Mouse (Mus musculus): ENCODE results near the gene Fam57a. TPM values are rescaled to one million over a fixed set of nuclear protein-coding genes. Genes with fewer than 3 reads are reported as not detected.
A peak's percentile ranks its signal among the peaks of the same experiment; 100 is the strongest.
"Not testable (repeated sequence)": the region's sequence is repeated elsewhere in the genome, so short reads cannot be mapped to it uniquely, and the experiment has no call there.

The Fam57a gene
- polyA plus RNA-seq, 1 experiment from 2014 or later: 24.0 TPM

DNA sequence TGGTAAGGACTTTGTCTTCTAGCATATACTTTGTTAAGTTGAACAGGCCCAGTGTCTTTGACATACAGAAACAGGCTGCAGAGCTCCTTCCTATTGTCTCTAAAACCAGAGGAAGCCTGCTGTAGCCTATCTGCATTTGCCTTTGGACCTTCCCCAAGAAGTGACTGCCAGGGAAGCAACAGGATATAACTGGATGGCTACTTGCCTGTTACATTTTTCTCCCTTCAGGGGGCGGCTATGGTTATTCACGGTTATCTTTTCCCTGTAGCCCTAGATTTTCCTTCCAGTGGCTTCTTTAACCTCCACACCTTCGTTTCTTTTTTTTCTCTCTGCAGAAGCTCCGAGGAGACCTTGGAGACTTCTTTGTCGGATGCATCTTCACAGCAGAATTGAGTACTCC, 27.3 kb downstream of the Fam57a start:
- Histone ChIP-seq H3K9me3 (replicated peaks; ENCODE audit: control insufficient read depth, low read length) (no peaks in the 10 kb centered on the region), H3K4me1 (ENCODE audit: control insufficient read depth, insufficient read depth, low read length) (peaks cover 4% of the 10 kb centered on the region; the same call in 1 of the 2 replicates), H3K4me2 (ENCODE audit: low read depth, low read length) (no peak overlapping the region), H3K27me3 (ENCODE audit: control insufficient read depth, insufficient read depth, low read length) (no peaks in the 10 kb centered on the region), H3K27ac (ENCODE audit: low read length) (no peak overlapping the region), H3K36me3 (ENCODE audit: control insufficient read depth, insufficient read depth) (peaks cover 24% of the 10 kb centered on the region), H3K4me3 (ENCODE audit: low read length) (no peak overlapping the region), H3K9ac (ENCODE audit: low read length) (no peak overlapping the region)
- ATAC-seq (replicated peaks; ENCODE audit: extremely low read depth, insufficient read depth, low FRiP score): no peak
- WGBS: 74% methylated on average over 5 of the region's 5 CpGs

- ATAC-seq (replicated peaks; ENCODE audit: extremely low read depth, insufficient read depth, low FRiP score): no peak
- H3K27me3 ChIP-seq (ENCODE audit: control insufficient read depth, insufficient read depth, low read length): no peaks in the 10 kb centered on the region
- H3K4me2 ChIP-seq (ENCODE audit: low read depth, low read length): no peak overlapping the region
- WGBS: 71% methylated on average over 13 of the region's 13 CpGs
- no peaks in the 10 kb centered on the region for H3K4me1 ChIP-seq (ENCODE audit: control insufficient read depth, insufficient read depth, low read length)
- no peak overlapping the region for H3K27ac ChIP-seq (ENCODE audit: low read length)
- peaks cover 28% of the 10 kb centered on the region for H3K36me3 ChIP-seq (ENCODE audit: control insufficient read depth, insufficient read depth)
- H3K9me3 ChIP-seq (replicated peaks; ENCODE audit: control insufficient read depth, low read length): no peaks in the 10 kb centered on the region
- H3K9ac ChIP-seq (ENCODE audit: low read length): no peak overlapping the region
- no peak overlapping the region for H3K4me3 ChIP-seq (ENCODE audit: low read length)
These were observed 30.9 kb downstream of the Fam57a start for GRCm38 (mm10) chr11:76210228-76210985.

GRCm38 (mm10) chr11:76211595-76211994, 32.1 kb downstream of the Fam57a start:
- WGBS: 77% methylated on average over 5 of the region's 6 CpGs
- not testable (repeated sequence) for H3K9ac ChIP-seq (ENCODE audit: low read length); ATAC-seq (replicated peaks; ENCODE audit: extremely low read depth, insufficient read depth, low FRiP score); H3K4me3 ChIP-seq (ENCODE audit: low read length); H3K9me3 ChIP-seq (replicated peaks; ENCODE audit: control insufficient read depth, low read length); H3K27me3 ChIP-seq (ENCODE audit: control insufficient read depth, insufficient read depth, low read length); H3K27ac ChIP-seq (ENCODE audit: low read length); H3K4me1 ChIP-seq (ENCODE audit: control insufficient read depth, insufficient read depth, low read length); H3K4me2 ChIP-seq (ENCODE audit: low read depth, low read length)
- H3K36me3 ChIP-seq (ENCODE audit: control insufficient read depth, insufficient read depth): peaks cover 28% of the 10 kb centered on the region

DNA sequence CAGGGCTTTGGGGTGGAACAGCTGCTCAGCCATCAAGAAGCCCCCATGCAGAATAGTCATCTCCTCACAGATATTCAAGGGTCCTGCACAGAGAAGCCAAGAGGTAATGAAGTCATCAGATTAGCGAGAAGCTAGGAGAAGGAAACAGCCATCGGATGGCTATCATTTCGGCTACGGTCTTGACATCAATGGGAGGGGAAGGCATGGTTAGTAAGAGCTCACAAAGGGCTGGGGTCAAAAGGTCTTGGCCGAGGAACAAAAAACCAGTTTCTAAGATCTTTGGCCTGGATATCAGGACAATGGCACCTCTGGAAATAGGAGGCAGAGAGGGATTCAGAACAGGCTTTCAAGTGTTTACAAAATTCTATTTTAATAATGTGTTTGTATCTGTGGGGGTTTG, 34.4 kb downstream of the Fam57a start:
- H3K4me3 ChIP-seq (ENCODE audit: low read length): no peak overlapping the region
- peaks cover 17% of the 10 kb centered on the region for H3K36me3 ChIP-seq (ENCODE audit: control insufficient read depth, insufficient read depth)
- H3K4me1 ChIP-seq (ENCODE audit: control insufficient read depth, insufficient read depth, low read length): peaks cover 4% of the 10 kb centered on the region
- no peak overlapping the region for H3K27ac ChIP-seq (ENCODE audit: low read length)
- no peak for ATAC-seq (replicated peaks; ENCODE audit: extremely low read depth, insufficient read depth, low FRiP score)
- H3K27me3 ChIP-seq (ENCODE audit: control insufficient read depth, insufficient read depth, low read length): no peaks in the 10 kb centered on the region
- WGBS: 89% methylated on average over 5 of the region's 5 CpGs
- H3K4me2 ChIP-seq (ENCODE audit: low read depth, low read length): no peak overlapping the region
- H3K9ac ChIP-seq (ENCODE audit: low read length): no peak overlapping the region
- no peaks in the 10 kb centered on the region for H3K9me3 ChIP-seq (replicated peaks; ENCODE audit: control insufficient read depth, low read length)

GRCm38 (mm10) chr11:76215011-76215410, 35.5 kb downstream of the Fam57a start:
- Histone ChIP-seq H3K4me1 (ENCODE audit: control insufficient read depth, insufficient read depth, low read length) (peaks cover 4% of the 10 kb centered on the region), H3K9me3 (replicated peaks; ENCODE audit: control insufficient read depth, low read length) (no peaks in the 10 kb centered on the region), H3K4me3 (ENCODE audit: low read length) (no peak overlapping the region), H3K9ac (ENCODE audit: low read length) (no peak overlapping the region), H3K27ac (ENCODE audit: low read length) (no peak overlapping the region), H3K36me3 (ENCODE audit: control insufficient read depth, insufficient read depth) (peaks cover 10% of the 10 kb centered on the region), H3K4me2 (ENCODE audit: low read depth, low read length) (no peak overlapping the region), H3K27me3 (ENCODE audit: control insufficient read depth, insufficient read depth, low read length) (no peaks in the 10 kb centered on the region)
- ATAC-seq (replicated peaks; ENCODE audit: extremely low read depth, insufficient read depth, low FRiP score): no peak
- 92% methylated on average over 2 of the region's 2 CpGs for WGBS

- Histone ChIP-seq H3K4me2 (ENCODE audit: low read depth, low read length) (peak overlapping the region; percentile 84), H3K36me3 (ENCODE audit: control insufficient read depth, insufficient read depth) (peaks cover 13% of the 10 kb centered on the region), H3K4me3 (ENCODE audit: low read length) (peak overlapping the region; percentile 77), H3K27me3 (ENCODE audit: control insufficient read depth, insufficient read depth, low read length) (no peaks in the 10 kb centered on the region), H3K27ac (ENCODE audit: low read length) (peak overlapping the region; percentile 87; the same call in 1 of the 2 replicates), H3K9me3 (replicated peaks; ENCODE audit: control insufficient read depth, low read length) (no peaks in the 10 kb centered on the region), H3K4me1 (ENCODE audit: control insufficient read depth, insufficient read depth, low read length) (peaks cover 4% of the 10 kb centered on the region), H3K9ac (ENCODE audit: low read length) (no peak overlapping the region; the same call in 1 of the 2 replicates)
- ATAC-seq (replicated peaks; ENCODE audit: extremely low read depth, insufficient read depth, low FRiP score): no peak
- WGBS: 96% methylated on average over 5 of the region's 5 CpGs
These were observed 36.6 kb downstream of the Fam57a start for GRCm38 (mm10) chr11:76216049-76216540.

GRCm38 (mm10) chr11:76216681-76217389, 37.4 kb downstream of the Fam57a start:
- no peaks in the 10 kb centered on the region for H3K27me3 ChIP-seq (ENCODE audit: control insufficient read depth, insufficient read depth, low read length)
- WGBS: 2% methylated on average over 33 of the region's 33 CpGs
- peak; percentile 12 for ATAC-seq (replicated peaks; ENCODE audit: extremely low read depth, insufficient read depth, low FRiP score)
- H3K36me3 ChIP-seq (ENCODE audit: control insufficient read depth, insufficient read depth): peaks cover 12% of the 10 kb centered on the region
- no peaks in the 10 kb centered on the region for H3K9me3 ChIP-seq (replicated peaks; ENCODE audit: control insufficient read depth, low read length)
- peak overlapping the region; percentile 87 for H3K9ac ChIP-seq (ENCODE audit: low read length)
- H3K4me1 ChIP-seq (ENCODE audit: control insufficient read depth, insufficient read depth, low read length): peaks cover 4% of the 10 kb centered on the region
- H3K27ac ChIP-seq (ENCODE audit: low read length): peak overlapping the region; percentile 87
- H3K4me2 ChIP-seq (ENCODE audit: low read depth, low read length): peak overlapping the region; percentile 84
- peak overlapping the region; percentile 77 for H3K4me3 ChIP-seq (ENCODE audit: low read length)

- Histone ChIP-seq H3K9ac (ENCODE audit: low read length) (peak within 1 kb of the TSS; percentile 87), H3K4me2 (ENCODE audit: low read depth, low read length) (peak within 1 kb of the TSS; percentile 84), H3K4me3 (ENCODE audit: low read length) (peak within 1 kb of the TSS; percentile 77), H3K27ac (ENCODE audit: low read length) (peak within 1 kb of the TSS; percentile 87), H3K36me3 (ENCODE audit: control insufficient read depth, insufficient read depth) (peaks cover 12% of the 10 kb centered on the region), H3K4me1 (ENCODE audit: control insufficient read depth, insufficient read depth, low read length) (peaks cover 4% of the 10 kb centered on the region), H3K27me3 (ENCODE audit: control insufficient read depth, insufficient read depth, low read length) (no peaks in the 10 kb centered on the region), H3K9me3 (replicated peaks; ENCODE audit: control insufficient read depth, low read length) (no peaks in the 10 kb centered on the region)
- ATAC-seq (replicated peaks; ENCODE audit: extremely low read depth, insufficient read depth, low FRiP score): peak; percentile 96
- WGBS: under 1% methylated on average over 35 of the region's 35 CpGs
These were observed 37.9 kb downstream of the Fam57a start, which contains the start of the genes Dbil5 and Gemin4 for GRCm38 (mm10) chr11:76217390-76217800. Dbil5 (plus strand) TSS chr11:76217608. Gemin4 (minus strand) TSS chr11:76217664.

DNA sequence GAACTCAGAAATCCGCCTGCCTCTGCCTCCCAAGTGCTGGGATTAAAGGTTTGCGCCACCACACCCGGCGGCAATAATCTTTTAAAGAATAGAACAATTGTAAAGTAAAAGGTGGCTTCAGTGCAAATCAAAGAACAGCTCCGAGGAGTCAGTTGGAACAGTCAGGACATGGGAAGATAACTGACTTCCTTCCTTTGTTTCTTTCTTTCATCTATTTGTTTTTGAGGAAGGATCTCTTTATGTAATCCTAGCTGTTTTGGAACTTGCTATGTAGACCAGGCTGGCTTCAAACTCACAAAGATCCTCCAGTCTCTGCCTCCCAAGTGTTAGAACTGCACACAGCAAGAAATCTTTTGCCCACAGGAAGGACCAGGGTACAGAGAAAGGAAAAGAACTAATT, 45.2 kb downstream of the Fam57a start:
- no peak for ATAC-seq (replicated peaks; ENCODE audit: extremely low read depth, insufficient read depth, low FRiP score)
- Histone ChIP-seq H3K9me3 (replicated peaks; ENCODE audit: control insufficient read depth, low read length) (no peaks in the 10 kb centered on the region), H3K36me3 (ENCODE audit: control insufficient read depth, insufficient read depth) (peaks cover 8% of the 10 kb centered on the region; the same call in 1 of the 2 replicates), H3K27ac (ENCODE audit: low read length) (no peak overlapping the region), H3K27me3 (ENCODE audit: control insufficient read depth, insufficient read depth, low read length) (no peaks in the 10 kb centered on the region), H3K9ac (ENCODE audit: low read length) (no peak overlapping the region), H3K4me3 (ENCODE audit: low read length) (no peak overlapping the region), H3K4me1 (ENCODE audit: control insufficient read depth, insufficient read depth, low read length) (no peaks in the 10 kb centered on the region), H3K4me2 (ENCODE audit: low read depth, low read length) (no peak overlapping the region)
- 90% methylated on average over 5 of the region's 5 CpGs for WGBS

Measured in heart, embryonic 16.5 days (tissue).